Mouse (Mus musculus) forebrain, postnatal 0 days (tissue): Measurements from ENCODE around the gene Stx8. TPM values are rescaled to one million over a fixed set of nuclear protein-coding genes. Genes with fewer than 3 reads are reported as not detected.

Experiments used
- ATAC-seq: fragments of 200-750 bp; cut with Nextera tagmentation; 2 replicates; pipeline ENCODE4 v1.8.0; 2017; ENCODE audit warnings: mild to moderate bottlenecking, moderate library complexity
- DNase-seq: peaks from one replicate; pipeline ENCODE4 v3.0.0-alpha.2; 2015
- H3K27ac ChIP-seq: fragments of 300-500 bp; sonication (generic); 2 replicates; pipeline ENCODE4 v1.5.1; 2014; ENCODE audit warnings: low read depth, mild to moderate bottlenecking, antibody characterized with exemption, low read length, moderate library complexity, mixed read lengths
- H3K27me3 ChIP-seq: fragments of 300-500 bp; sonication (generic); 2 replicates; pipeline ENCODE4 v1.6.1; 2014; ENCODE audit warnings: mild to moderate bottlenecking, low read length, mixed read lengths; ENCODE audit not compliant: insufficient read depth
- H3K36me3 ChIP-seq: fragments of 300-500 bp; sonication (generic); 2 replicates; pipeline ENCODE4 v1.6.1; 2014; ENCODE audit warnings: mild to moderate bottlenecking, moderate library complexity; ENCODE audit not compliant: insufficient read depth
- H3K4me1 ChIP-seq: fragments of 300-500 bp; sonication (generic); 2 replicates; pipeline ENCODE4 v1.6.1; 2014; ENCODE audit warnings: antibody characterized with exemption; ENCODE audit not compliant: insufficient read depth
- H3K4me2 ChIP-seq: fragments of 300-500 bp; sonication (generic); 2 replicates; pipeline ENCODE4 v1.6.1; 2014; ENCODE audit warnings: low read depth, mild to moderate bottlenecking, moderate library complexity
- H3K4me3 ChIP-seq: fragments of 300-500 bp; sonication (generic); 2 replicates; pipeline ENCODE4 v1.5.1; 2014; ENCODE audit warnings: low read depth, low read length, mixed read lengths
- H3K9ac ChIP-seq: fragments of 300-500 bp; sonication (generic); 2 replicates; pipeline ENCODE4 v1.6.1; 2014; ENCODE audit warnings: mild to moderate bottlenecking
- H3K9me3 ChIP-seq: fragments of 300-500 bp; sonication (generic); 2 replicates; pipeline ENCODE4 v1.6.1; 2016; ENCODE audit warnings: low read length
- CTCF ChIP-seq: sonication (generic); IDR thresholded peaks from 2 replicates; pipeline ENCODE4 v1.5.1; 2016; ENCODE audit warnings: antibody characterized with exemption, control low read depth, low read depth
- WGBS: fragments of 180-500 bp; shearing (Covaris S2); extraction: QIAGEN DNeasy Blood & Tissue Kit; methylation state at CpG from one replicate; pipeline ENCODE4 v1.1.7; 2014; 5-methylcytosine and 5-hydroxymethylcytosine counted together
- polyA plus RNA-seq: library from polyadenylated mRNA; unstranded; fragments of >200 nt; fragmentation: Nextera tagmentation; extraction: Ambion mirVana; gene quantifications from 2 replicates; pipeline ENCODE4 v1.2.1, GENCODE M21; 2015
- total RNA-seq: library from RNA; depleted of rRNA; stranded (reverse); fragments of >200 nt; gene quantifications from 2 replicates; pipeline ENCODE4 v1.2.3, GENCODE M21; 2014

Gene Stx8
- total and polyA plus RNA-seq, 2 experiments from 2014 or later = 11.1 to 67.8 TPM

GRCm38 (mm10) chr11:67922755-67923125 lies 43.3 kb upstream of the Stx8 start:
- Histone ChIP-seq H3K9ac (no peak overlapping the region), H3K4me1 (no peaks in the 10 kb centered on the region), H3K27ac (no peak overlapping the region), H3K9me3 (no peaks in the 10 kb centered on the region), H3K36me3 (no peaks in the 10 kb centered on the region), H3K27me3 (peaks cover 10% of the 10 kb centered on the region), H3K4me3 (peak overlapping the region; percentile 70), H3K4me2 (peak overlapping the region; percentile 100)
- peak; percentile 63 for TF ChIP-seq CTCF
- DNase-seq (peak; percentile 77), ATAC-seq (peak; percentile 87)
- 2% methylated on average over 12 of the region's 12 CpGs for WGBS

DNA sequence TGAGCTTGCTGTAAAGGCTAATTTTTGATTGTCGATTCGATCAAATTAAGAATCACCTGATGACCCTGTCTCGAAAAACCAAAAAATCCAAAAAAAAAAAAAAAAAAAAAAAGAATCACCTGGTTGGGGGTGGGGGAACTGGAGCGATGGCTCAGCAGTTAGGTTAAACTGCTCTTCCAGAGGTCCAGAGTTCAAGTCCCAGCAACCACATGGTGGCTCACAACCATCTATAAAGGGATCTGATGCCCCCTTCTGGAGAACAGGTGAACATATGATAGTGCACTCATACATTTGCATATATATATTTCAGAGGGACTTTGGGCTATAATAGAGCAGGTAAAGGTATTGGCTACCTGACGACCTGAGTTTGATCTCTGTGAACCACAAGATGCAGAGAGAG lies 42.3 kb upstream of the Stx8 start:
- no peak overlapping the region for H3K4me3 ChIP-seq
- H3K4me1 ChIP-seq = no peaks in the 10 kb centered on the region
- H3K9me3 ChIP-seq = no peaks in the 10 kb centered on the region
- H3K27me3 ChIP-seq = peaks cover 10% of the 10 kb centered on the region
- no peak overlapping the region for H3K27ac ChIP-seq
- WGBS = 93% methylated on average over 5 of the region's 5 CpGs
- H3K9ac ChIP-seq = no peak overlapping the region
- ATAC-seq = no peak
- no peak for DNase-seq
- peak; percentile 36 for TF ChIP-seq CTCF
- no peak overlapping the region for H3K4me2 ChIP-seq
- no peaks in the 10 kb centered on the region for H3K36me3 ChIP-seq

- no peak overlapping the region for H3K4me3 ChIP-seq
- no peaks in the 10 kb centered on the region for H3K4me1 ChIP-seq
- no peak overlapping the region for H3K27ac ChIP-seq
- H3K4me2 ChIP-seq = no peak overlapping the region
- H3K9me3 ChIP-seq = no peaks in the 10 kb centered on the region
- H3K9ac ChIP-seq = no peak overlapping the region
- 0 out of 2 replicates have a peak, but pooled peaks have one; percentile 9 for TF ChIP-seq CTCF
- 74% methylated on average over 13 of the region's 13 CpGs for WGBS
- peaks cover 4% of the 10 kb centered on the region; the same call in 1 of the 2 replicates for H3K27me3 ChIP-seq
- ATAC-seq (no peak), DNase-seq (peak; percentile 49)
- no peaks in the 10 kb centered on the region for H3K36me3 ChIP-seq
Observed at GRCm38 (mm10) chr11:67925000-67925399, 41.0 kb upstream of the Stx8 start.

DNA sequence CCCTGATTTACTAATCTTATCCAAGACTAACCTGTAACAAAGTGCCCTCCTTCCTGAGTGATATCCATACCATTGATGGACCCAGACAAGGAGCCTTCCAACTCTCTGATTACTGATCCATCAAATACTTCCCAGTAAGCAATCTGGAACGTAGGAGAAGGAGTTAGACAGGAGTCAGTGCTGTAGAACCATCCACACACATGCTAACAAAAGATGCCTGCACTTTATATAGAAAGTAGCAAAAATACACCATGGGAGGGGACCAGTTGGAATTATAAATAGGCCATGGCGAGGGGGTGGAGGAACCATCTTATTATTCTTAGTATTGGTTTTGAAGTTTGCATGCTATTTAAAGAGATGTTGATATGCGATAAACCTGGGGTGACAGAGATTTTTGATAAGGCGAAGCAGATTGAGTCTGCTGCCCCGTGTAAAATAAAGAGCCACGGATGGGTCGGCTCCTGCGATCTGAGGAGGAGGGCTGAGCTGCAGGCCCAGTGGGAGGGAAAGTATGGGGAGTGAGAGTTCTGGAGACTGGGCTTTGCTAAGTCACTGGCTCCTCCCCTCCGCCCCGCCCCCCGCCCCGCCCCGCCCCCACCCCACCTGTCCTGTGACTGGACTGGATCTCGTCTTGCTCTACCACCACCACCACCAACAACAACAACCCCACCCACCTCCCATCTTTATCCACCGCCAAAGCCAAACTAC lies 39.5 kb upstream of the Stx8 start:
- no peaks in the 10 kb centered on the region for H3K9me3 ChIP-seq
- WGBS = 13% methylated on average over 15 of the region's 15 CpGs
- no peak overlapping the region for H3K4me3 ChIP-seq
- no peak overlapping the region for H3K4me2 ChIP-seq
- no peak for ATAC-seq
- no peak for TF ChIP-seq CTCF
- no peak overlapping the region for H3K27ac ChIP-seq
- H3K4me1 ChIP-seq = no peaks in the 10 kb centered on the region
- DNase-seq = no peak
- no peak overlapping the region for H3K9ac ChIP-seq
- no peaks in the 10 kb centered on the region for H3K27me3 ChIP-seq
- H3K36me3 ChIP-seq = no peaks in the 10 kb centered on the region

DNA sequence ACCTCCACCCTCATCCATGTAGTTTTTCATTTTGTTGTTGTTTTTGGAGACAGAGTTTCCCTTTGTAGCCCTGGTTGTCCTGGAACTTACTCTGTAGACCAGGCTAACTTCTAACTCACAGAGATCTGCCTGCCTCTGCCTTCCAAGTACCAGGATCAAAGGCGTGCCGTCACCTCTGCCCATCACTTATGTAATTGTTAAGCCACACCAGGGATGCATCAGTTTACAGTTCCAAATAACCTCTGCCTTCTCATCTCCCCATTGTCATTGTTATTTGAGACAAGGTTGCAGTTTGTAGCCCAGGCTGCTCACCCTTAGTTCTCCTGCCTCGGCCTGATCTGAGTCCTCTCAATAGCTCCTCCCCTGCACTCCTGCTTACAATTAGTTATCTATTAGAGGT lies 33.8 kb upstream of the Stx8 start:
- H3K4me3 ChIP-seq = no peak overlapping the region
- H3K27ac ChIP-seq = no peak overlapping the region
- DNase-seq = no peak
- TF ChIP-seq CTCF = no peak
- no peaks in the 10 kb centered on the region for H3K36me3 ChIP-seq
- 96% methylated on average over 3 of the region's 3 CpGs for WGBS
- no peaks in the 10 kb centered on the region for H3K27me3 ChIP-seq
- ATAC-seq = no peak
- H3K4me1 ChIP-seq = no peaks in the 10 kb centered on the region
- no peaks in the 10 kb centered on the region for H3K9me3 ChIP-seq
- H3K4me2 ChIP-seq = no peak overlapping the region
- H3K9ac ChIP-seq = no peak overlapping the region

DNA sequence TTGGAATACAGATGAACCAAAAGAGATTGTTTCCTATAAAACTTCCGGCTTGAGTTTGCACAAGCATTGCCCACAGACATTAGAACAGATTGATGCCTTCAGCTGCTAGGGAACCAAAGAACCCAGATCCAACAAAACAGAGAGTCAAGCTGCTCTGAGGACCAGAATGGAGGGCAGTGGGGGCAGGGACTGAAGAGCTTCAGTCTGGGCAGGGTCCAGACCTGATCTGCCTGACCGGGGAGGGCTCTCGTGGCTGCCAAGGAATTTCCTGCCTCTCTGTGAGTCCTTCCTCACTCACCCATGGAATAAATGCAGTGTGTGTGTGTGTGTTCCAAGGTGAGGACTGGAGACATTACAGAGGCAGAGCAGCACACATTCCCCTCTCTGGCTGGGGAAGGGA lies 17.8 kb upstream of the Stx8 start:
- Histone ChIP-seq H3K36me3 (no peaks in the 10 kb centered on the region), H3K27ac (no peak overlapping the region), H3K4me3 (no peak overlapping the region), H3K4me2 (no peak overlapping the region), H3K9ac (no peak overlapping the region), H3K4me1 (no peaks in the 10 kb centered on the region), H3K9me3 (no peaks in the 10 kb centered on the region), H3K27me3 (no peaks in the 10 kb centered on the region)
- ATAC-seq (no peak), DNase-seq (peak; percentile 16)
- TF ChIP-seq CTCF = no peak
- 61% methylated on average over 3 of the region's 3 CpGs for WGBS

DNA sequence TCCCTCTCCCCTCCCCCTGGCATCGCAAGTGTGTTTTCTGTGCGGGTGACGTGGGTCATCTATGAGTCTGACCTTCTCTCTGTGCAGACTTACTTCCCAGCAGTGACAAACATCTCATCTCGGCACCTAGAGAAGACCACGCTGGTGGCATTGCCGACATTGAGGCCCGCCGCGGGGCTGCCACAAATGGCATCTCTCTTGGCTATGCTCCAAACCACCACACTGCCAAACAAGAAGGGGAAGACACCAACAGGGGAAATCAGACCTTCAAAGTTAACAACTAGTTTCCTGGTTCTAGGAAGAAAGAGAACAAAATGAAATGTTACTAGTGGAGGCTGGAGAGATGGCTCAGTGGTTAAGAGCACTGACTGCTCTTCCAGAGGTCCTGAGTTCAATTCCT lies 16.5 kb upstream of the Stx8 start:
- no peak for TF ChIP-seq CTCF
- WGBS = 86% methylated on average over 9 of the region's 9 CpGs
- no peak overlapping the region for H3K4me3 ChIP-seq
- no peak for ATAC-seq
- H3K9ac ChIP-seq = no peak overlapping the region
- no peaks in the 10 kb centered on the region for H3K36me3 ChIP-seq
- no peak overlapping the region for H3K27ac ChIP-seq
- no peaks in the 10 kb centered on the region for H3K27me3 ChIP-seq
- no peak overlapping the region for H3K4me2 ChIP-seq
- no peaks in the 10 kb centered on the region for H3K9me3 ChIP-seq
- no peaks in the 10 kb centered on the region for H3K4me1 ChIP-seq
- DNase-seq = no peak

- Histone ChIP-seq H3K27me3 (no peaks in the 10 kb centered on the region), H3K4me2 (no peak overlapping the region), H3K4me3 (no peak overlapping the region), H3K36me3 (no peaks in the 10 kb centered on the region), H3K4me1 (no peaks in the 10 kb centered on the region), H3K9me3 (no peaks in the 10 kb centered on the region), H3K27ac (no peak overlapping the region), H3K9ac (no peak overlapping the region)
- no peak for DNase-seq
- ATAC-seq = no peak
- TF ChIP-seq CTCF = no peak
- 85% methylated on average over 5 of the region's 5 CpGs for WGBS
Observed at GRCm38 (mm10) chr11:67953604-67954003, 12.4 kb upstream of the Stx8 start.
